Mouse (Mus musculus) MEL (cell line): ENCODE data around the gene Fer.

Source experiments
- BHLHE40 ChIP-seq: IDR thresholded peaks from 2 replicates; pipeline ENCODE4 v1.6.1; 2012; ENCODE audit warnings: low read depth, mild to moderate bottlenecking, inconsistent platforms, low read length, improper control_type of control experiment, borderline replicate concordance
- CHD1 ChIP-seq: IDR thresholded peaks from 2 replicates; pipeline ENCODE4 v1.6.1; 2012; ENCODE audit warnings: low read depth, mild to moderate bottlenecking, inconsistent platforms, low read length, improper control_type of control experiment
- CTCF ChIP-seq, 3 experiments: IDR thresholded peaks in 2 of 3; conservative IDR thresholded peaks in 1 of 3; 2 replicates each; pipeline ENCODE4 v1.5.1; 2011 to 2012; ENCODE audit warnings: low read length in 3 of 3, low read depth in 2 of 3, mild to moderate bottlenecking in 2 of 3, improper control_type of control experiment in 1 of 3, inconsistent platforms in 1 of 3, mixed read lengths in 1 of 3, moderate library complexity in 1 of 3; ENCODE audit not compliant: control insufficient read depth in 1 of 3, insufficient read depth in 1 of 3, poor library complexity in 1 of 3, severe bottlenecking in 1 of 3
- EP300 ChIP-seq, 2 experiments: IDR thresholded peaks; 2 replicates each; pipeline ENCODE4 v1.6.1; 2011; ENCODE audit warnings: improper control_type of control experiment in 2 of 2, low read length in 2 of 2, low read depth in 1 of 2, mild to moderate bottlenecking in 1 of 2
- GATA1 ChIP-seq: IDR thresholded peaks from 2 replicates; pipeline ENCODE4 v1.6.1; 2011; ENCODE audit warnings: low read depth, low read length, improper control_type of control experiment
- MXI1 ChIP-seq: IDR thresholded peaks from 2 replicates; pipeline ENCODE4 v1.6.1; 2011; ENCODE audit warnings: mild to moderate bottlenecking, low read depth, low read length, improper control_type of control experiment
- NELFE ChIP-seq: IDR thresholded peaks from 2 replicates; pipeline ENCODE4 v1.6.1; 2011; ENCODE audit warnings: low read depth, low read length, improper control_type of control experiment
- POLR2A ChIP-seq, 2 experiments: IDR thresholded peaks; 2 replicates each; pipeline ENCODE4 v1.6.1; 2011 to 2012; ENCODE audit warnings: low read length in 2 of 2, mild to moderate bottlenecking in 2 of 2, control low read depth in 1 of 2, improper control_type of control experiment in 1 of 2, low read depth in 1 of 2, moderate library complexity in 1 of 2; ENCODE audit not compliant: control insufficient read depth in 1 of 2, insufficient read depth in 1 of 2, poor library complexity in 1 of 2
- SMC3 ChIP-seq: IDR thresholded peaks from 2 replicates; pipeline ENCODE4 v1.6.1; 2011; ENCODE audit warnings: low read depth, low read length, improper control_type of control experiment
- TCF12 ChIP-seq: IDR thresholded peaks from 2 replicates; pipeline ENCODE4 v1.6.1; 2014; ENCODE audit warnings: low read depth, mild to moderate bottlenecking, inconsistent platforms, low read length, improper control_type of control experiment, moderate library complexity
- ZC3H11A ChIP-seq: IDR thresholded peaks from 2 replicates; pipeline ENCODE4 v1.6.1; 2012; ENCODE audit warnings: low read depth, mild to moderate bottlenecking, inconsistent platforms, low read length, improper control_type of control experiment
- ZKSCAN1 ChIP-seq: IDR thresholded peaks from 2 replicates; pipeline ENCODE4 v1.6.1; 2012; ENCODE audit warnings: low read depth, mild to moderate bottlenecking, inconsistent platforms, low read length, improper control_type of control experiment, moderate library complexity
- ZMIZ1 ChIP-seq: IDR thresholded peaks from 2 replicates; pipeline ENCODE4 v1.6.1; 2012; ENCODE audit warnings: low read depth, mild to moderate bottlenecking, inconsistent platforms, low read length, improper control_type of control experiment, moderate library complexity

DNA sequence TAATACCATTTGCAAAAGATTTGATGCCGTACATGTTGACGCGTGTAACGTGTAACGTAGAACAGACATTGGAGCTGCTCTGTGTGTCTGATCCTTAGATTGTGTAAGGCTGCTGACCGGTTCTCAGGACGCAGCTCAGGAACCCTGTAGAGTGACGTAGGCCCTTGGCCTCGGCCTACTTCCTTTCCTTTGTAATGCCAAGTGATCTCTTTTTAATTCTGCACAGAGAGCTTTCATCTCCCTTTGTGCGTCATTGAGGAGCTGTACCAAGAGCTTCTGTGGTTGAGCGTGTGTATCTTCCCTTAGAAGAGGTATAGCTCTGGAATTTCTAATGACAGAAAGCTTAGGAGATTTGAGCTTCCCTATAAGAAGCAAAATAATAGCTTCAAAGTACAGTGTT is 190.8 kb downstream of the Fer start:
- TF ChIP-seq CTCF (IDR thresholded peaks at IDR 0.05 in 2 of 3, conservative IDR thresholded peaks at IDR 0.05 in 1 of 3; ENCODE audit: control insufficient read depth in 1 of 3, insufficient read depth in 1 of 3, low read depth in 2 of 3, low read length in 3 of 3, poor library complexity in 1 of 3, severe bottlenecking in 1 of 3): no peak
- TF ChIP-seq POLR2A (IDR thresholded peaks at IDR 0.05; ENCODE audit: control insufficient read depth in 1 of 2, insufficient read depth in 1 of 2, low read depth in 1 of 2, low read length in 2 of 2, poor library complexity in 1 of 2): no peak
- TF ChIP-seq CHD1: no peak
- no peak for TF ChIP-seq ZMIZ1
- TF ChIP-seq ZC3H11A: no peak
- no peak for TF ChIP-seq GATA1
- no peak for TF ChIP-seq MXI1
- no peak for TF ChIP-seq EP300 (IDR thresholded peaks at IDR 0.05; ENCODE audit: low read depth in 1 of 2, low read length in 2 of 2)
- TF ChIP-seq BHLHE40: no peak
- TF ChIP-seq NELFE: no peak
- no peak for TF ChIP-seq SMC3
- no peak for TF ChIP-seq ZKSCAN1
- no peak for TF ChIP-seq TCF12
